Mouse (Mus musculus) right cerebral cortex, postnatal 10 days (tissue): ENCODE measurements at regions not wholly inside any gene's neighbourhood (a gene's known extent, or its start where the extent isn't known, plus 50 kb on each side); places are given as distances from the start of the nearest gene placed in this dataset.

Source experiments
- DNase-seq, 2 experiments: peaks; one replicate each; pipeline ENCODE4 v3.0.0; 2021; ENCODE audit warnings: low spot score in 2 of 2

GRCm38 (mm10) chr2:114828192-114828591 lies 173.4 kb upstream of the Dph6 start:
- no peak for DNase-seq

DNA sequence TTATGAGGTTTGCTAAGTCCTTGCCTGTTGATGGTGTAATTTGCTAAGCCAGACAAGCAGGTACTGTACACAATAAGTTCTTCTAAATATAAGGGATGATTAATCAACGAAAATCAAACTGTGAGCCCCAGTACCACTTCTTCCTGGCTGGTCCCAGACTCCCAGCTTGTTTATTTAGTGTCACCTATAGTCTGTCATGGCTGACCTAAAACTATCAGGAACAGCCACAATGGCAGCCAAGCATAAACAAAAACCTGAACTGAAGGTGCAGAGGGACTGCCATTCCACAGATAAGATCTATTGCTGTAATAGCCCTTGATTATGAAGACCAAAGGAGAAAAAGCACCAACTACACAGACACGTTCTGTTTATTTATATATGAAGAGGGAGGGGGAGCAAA lies 180.9 kb upstream of the Dph6 start:
- no peak for DNase-seq

GRCm38 (mm10) chr2:114843696-114844388 lies 189.1 kb upstream of the Dph6 start:
- no peak for DNase-seq

- no peak for DNase-seq
These were observed 189.6 kb upstream of the Dph6 start for GRCm38 (mm10) chr2:114844389-114844771.

- no peak for DNase-seq
These were observed 193.7 kb upstream of the Dph6 start for GRCm38 (mm10) chr2:114848439-114848838.

DNA sequence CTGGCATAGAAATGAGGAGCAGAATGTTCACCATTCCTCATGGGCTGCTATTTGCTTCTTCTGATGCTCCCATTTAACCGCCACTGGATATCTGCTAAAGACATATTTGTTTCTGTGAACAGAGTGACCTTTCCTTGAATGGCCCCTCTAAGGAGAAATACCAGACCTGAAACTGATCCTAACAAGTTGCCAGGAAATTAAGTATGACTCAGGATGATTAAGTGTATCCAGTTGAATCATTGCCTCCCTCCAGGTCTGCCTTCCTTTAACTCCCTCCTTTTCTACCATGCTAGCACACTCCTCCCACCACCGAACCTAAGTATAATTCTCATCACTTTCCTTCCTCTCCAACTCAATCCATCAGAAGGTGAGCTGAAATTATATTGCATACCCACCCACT lies 194.2 kb upstream of the Dph6 start:
- DNase-seq = no peak

GRCm38 (mm10) chr2:114853715-114854530 lies 199.2 kb upstream of the Dph6 start:
- DNase-seq = peak; percentile 87 to 92

DNA sequence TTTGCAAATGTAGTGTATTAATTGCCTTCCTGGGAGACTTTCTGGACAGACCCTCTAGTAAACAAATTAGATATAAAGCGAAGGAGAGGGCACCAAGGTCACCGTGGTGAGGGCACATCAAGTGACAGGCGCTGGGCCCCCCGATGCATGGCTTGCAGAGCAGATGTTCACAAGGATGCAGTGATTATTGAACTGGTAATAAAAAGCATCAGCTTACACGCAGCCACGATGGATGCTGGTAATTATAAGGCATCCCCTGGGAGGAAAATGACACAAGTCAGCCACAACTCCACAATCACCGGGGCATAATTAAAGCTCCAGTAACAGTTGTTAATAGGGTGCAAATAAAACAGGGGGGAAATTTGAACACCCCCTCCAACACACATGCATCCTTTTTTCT lies 217.5 kb upstream of the Dph6 start:
- DNase-seq = no peak

GRCm38 (mm10) chr2:114873090-114873489 lies 218.3 kb upstream of the Dph6 start:
- DNase-seq = no peak

GRCm38 (mm10) chr2:114879084-114879483 lies 224.3 kb upstream of the Dph6 start:
- DNase-seq = peak in 1 of 2 experiments; percentile 23

DNA sequence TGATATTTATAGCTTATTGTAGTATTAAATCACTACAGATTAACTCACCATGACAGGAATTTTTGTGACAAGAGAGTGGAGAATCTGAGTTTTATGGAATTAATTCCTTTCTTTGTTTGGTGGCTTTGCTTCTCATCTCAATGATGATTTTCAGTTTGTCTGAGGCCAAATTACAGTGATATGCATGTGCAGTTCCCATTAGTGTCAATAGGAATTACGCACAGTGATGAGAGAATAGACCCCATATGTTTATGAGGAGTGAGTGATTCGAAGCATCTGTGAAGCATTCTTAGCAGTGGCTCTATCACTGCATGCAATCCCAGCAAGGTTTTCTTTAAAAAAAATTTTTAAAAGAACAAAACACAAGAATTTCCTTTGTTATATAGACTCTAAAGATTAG lies 225.0 kb upstream of the Dph6 start:
- no peak for DNase-seq

GRCm38 (mm10) chr2:114885734-114886260 lies 231.0 kb upstream of the Dph6 start:
- no peak for DNase-seq

- DNase-seq = no peak
These were observed 244.0 kb upstream of the Dph6 start for GRCm38 (mm10) chr2:114898812-114899211.

DNA sequence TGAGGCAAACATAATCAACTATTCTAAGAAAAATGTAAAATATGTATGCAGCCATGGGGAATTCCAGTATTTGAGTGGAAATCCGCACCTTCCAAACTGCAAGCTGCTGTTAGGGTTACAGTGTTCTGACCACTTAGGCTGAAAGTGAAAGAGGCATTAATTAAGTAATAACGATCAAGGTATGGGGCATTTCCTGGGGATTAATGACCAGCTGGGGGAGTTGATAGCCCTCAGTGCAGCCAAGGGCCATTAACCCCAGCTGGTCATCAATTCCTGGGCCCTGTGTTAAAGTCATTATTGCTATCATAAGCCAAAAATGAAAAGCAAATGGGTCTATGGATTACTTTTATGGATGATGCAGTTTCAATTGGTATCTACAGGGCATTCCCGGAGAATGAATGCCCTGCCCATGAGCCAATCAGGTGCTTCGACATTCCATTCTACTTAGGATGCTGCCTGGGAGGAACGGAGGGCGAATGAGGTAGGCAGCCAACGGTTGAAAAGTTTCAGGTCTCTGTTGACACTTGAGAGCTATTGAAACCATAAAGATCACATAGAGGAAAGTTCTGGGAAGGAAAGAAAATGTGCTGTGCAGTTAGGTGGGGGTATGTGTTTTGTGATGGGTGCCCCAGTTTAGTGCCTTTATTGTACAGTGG lies 257.2 kb upstream of the Dph6 start:
- DNase-seq = no peak

GRCm38 (mm10) chr2:114915025-114915690 lies 260.4 kb upstream of the Dph6 start:
- peak; percentile 24 to 29 for DNase-seq

DNA sequence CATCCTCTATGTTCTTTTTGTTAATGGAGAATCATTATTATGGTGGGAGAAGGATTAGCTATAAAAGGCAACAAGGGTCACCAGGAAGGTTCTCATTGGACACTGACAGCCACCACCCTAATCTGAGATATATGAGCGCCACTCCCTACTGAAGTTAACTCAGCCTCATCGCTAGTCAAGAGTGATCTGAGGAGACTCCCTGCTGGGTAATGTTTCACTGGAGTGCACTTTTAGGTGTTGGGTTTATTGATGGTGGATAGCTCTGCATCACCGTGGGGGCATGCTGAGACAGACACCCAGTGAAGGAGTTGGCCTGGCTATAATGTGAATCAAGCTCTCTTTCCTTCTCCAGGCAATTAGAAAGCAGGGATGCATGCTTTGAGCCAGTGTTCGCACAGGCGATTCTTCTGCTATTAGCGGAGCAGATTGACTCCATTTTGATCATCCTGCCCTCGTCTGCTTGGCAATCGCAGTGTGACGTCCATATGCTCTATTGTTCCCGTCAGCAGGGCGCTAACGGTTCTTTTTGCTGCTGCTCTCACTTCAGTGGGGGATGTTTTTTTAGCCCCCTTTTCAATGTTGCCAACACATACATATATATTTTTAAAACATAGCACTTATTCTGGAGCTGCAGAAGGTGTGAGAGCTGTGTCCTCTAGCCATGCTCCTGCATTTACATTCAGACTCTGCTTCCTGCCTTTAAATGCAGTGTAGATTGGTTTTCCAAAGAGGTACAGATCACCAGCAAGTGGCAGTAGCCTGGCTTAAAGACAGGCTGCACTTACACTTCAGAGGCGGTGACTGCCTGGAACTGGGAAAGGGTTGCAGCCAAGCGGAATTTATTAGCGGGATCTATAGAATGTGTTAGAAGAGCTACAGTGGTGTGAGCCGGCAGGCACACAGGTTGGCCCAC lies 263.9 kb upstream of the Dph6 start:
- peak; percentile 26 to 37 for DNase-seq

DNA sequence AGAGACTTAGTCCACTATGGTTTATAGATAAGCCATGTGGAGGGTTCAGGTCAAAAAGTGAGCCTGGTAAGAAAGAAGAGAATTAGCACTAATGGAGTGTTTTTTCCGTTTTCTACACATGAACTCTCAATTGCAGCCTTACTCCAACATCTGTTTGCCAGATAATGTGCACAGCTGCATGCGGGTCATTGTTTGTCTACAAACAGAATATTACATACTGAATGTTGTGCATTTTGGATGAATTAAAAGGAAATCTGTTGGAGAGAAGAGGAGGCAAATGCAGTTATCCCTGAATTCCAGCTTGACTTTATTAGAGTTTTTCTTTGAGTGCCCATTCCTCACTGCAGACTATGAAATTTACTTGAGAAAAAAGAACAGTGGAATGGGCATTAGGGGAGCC lies 269.1 kb upstream of the Dph6 start:
- DNase-seq = no peak

DNA sequence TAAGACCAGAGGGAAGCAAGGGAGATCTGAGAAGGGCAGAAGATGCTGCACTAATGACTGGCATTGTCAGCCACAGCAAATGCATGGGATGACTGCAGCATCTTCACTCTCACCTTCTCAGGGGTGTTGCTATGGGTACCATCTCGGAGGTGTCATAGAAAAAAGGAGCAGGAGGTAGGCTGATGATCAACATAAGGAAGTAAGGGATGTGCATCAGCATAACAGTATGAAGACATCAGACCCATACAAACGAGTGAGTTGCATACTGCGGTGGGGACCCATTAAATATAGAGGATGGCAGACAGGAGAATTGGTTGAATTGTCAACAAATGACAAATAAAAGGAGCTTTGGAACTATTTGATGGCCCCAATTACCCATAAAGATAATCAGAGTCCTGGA lies 280.7 kb upstream of the Dph6 start:
- DNase-seq = no peak

DNA sequence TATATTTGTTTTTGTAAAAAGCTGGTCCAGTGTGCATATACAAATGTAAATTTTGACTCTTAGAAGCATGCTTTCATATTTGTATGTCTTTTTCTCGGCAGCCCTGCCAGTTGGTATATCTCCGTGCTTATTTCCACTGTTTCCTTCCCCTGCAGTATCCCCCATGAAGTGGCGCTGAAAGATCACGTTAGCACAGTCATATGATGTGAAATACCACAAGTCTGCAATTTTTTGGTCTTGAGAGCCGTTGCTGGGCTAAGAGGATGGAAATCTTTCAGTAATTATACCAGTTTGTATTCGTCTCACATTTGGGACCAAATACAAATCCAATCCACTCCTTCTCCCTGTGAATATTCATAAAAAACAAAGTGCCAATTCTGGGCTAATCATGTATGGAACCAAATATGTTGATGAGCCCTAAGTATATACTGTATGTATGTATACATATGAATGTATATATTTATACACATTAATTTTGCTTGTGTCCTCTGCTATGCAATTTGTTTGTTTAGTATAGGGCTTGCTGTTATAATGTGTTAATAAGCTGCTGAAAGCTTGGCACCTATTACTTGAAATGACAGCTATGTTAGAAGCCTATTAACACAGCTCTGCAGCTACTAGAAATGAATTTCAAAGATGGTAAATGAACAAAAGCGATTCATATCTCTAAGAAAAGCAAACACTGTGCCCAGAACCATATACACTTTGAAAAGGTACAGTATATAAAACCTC lies 283.8 kb upstream of the Dph6 start:
- peak; percentile 48 to 50 for DNase-seq

DNA sequence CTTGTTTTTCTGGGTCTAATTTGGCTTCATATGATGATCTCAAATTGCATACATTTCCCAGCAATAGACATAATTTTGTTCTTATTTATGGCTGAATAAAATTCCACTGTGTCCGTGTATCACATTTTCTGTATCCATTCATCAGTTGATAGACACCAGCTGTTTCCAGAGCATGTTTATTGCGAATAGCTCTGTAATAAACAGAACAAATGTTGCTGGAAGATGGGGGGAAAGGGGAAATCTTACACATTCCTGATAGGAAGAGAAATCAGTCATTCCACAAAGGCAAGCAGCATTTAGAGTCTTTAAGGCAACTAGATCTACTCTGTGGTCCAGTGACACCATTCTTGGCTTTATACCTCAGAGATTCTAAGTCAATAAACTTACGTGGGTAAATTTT lies 311.3 kb upstream of the Dph6 start:
- DNase-seq = no peak
